Mouse (Mus musculus): ENCODE results near the gene Rtn3. TPM values are rescaled to one million over a fixed set of nuclear protein-coding genes. Genes with fewer than 3 reads are reported as not detected.

Gene Rtn3
- 586 and 610 TPM in 2 replicates for polyA plus RNA-seq (2014; fragmentation: Nextera tagmentation; extraction: Ambion mirVana)

- H3K27me3 ChIP-seq (ENCODE audit: control insufficient read depth, insufficient read depth, low read length): no peaks in the 10 kb centered on the region
- peak; percentile 94 for ATAC-seq (ENCODE audit: low FRiP score, low TSS enrichment)
Measured at GRCm38 (mm10) chr19:7482599-7483511, at the start of gene Rtn3. Gene Rtn3 (minus strand): TSS chr19:7483281.

GRCm38 (mm10) chr19:7531906-7532305 is 48.8 kb upstream of the Rtn3 start:
- H3K9me3 ChIP-seq (ENCODE audit: control insufficient read depth, low read length): no peaks in the 10 kb centered on the region
- H3K9ac ChIP-seq (replicated peaks; ENCODE audit: low read length): no peak overlapping the region
- no peaks in the 10 kb centered on the region for H3K4me1 ChIP-seq (ENCODE audit: control insufficient read depth, insufficient read depth, low read length)
- H3K27ac ChIP-seq (replicated peaks; ENCODE audit: low read depth, low read length): no peak overlapping the region
- no peak overlapping the region for H3K4me2 ChIP-seq (ENCODE audit: low read length)
- 97% methylated on average over 5 of the region's 5 CpGs for WGBS
- peaks cover 38% of the 10 kb centered on the region for H3K36me3 ChIP-seq (ENCODE audit: control insufficient read depth, insufficient read depth, low read length)
- H3K27me3 ChIP-seq (ENCODE audit: control insufficient read depth, insufficient read depth, low read length): no peaks in the 10 kb centered on the region
- ATAC-seq (ENCODE audit: low FRiP score, low TSS enrichment) (no peak), DNase-seq (no peak)
- H3K4me3 ChIP-seq (replicated peaks; ENCODE audit: low read depth, low read length): no peak overlapping the region

More at GRCm38 (mm10) chr19:7482599-7483511, at the start of gene Rtn3:
- Histone ChIP-seq H3K9me3 (ENCODE audit: control insufficient read depth, low read length) (no peaks in the 10 kb centered on the region), H3K9ac (replicated peaks; ENCODE audit: low read length) (peak within 1 kb of the TSS; percentile 99), H3K4me2 (ENCODE audit: low read length) (peak within 1 kb of the TSS; percentile 68), H3K4me1 (ENCODE audit: control insufficient read depth, insufficient read depth, low read length) (peaks cover 27% of the 10 kb centered on the region), H3K36me3 (ENCODE audit: control insufficient read depth, insufficient read depth, low read length) (no peaks in the 10 kb centered on the region), H3K4me3 (replicated peaks; ENCODE audit: low read depth, low read length) (peak within 1 kb of the TSS; percentile 93), H3K27ac (replicated peaks; ENCODE audit: low read depth, low read length) (peak within 1 kb of the TSS; percentile 100)
- DNase-seq: peak; percentile 99
- under 1% methylated on average over 73 of the region's 80 CpGs for WGBS

DNA sequence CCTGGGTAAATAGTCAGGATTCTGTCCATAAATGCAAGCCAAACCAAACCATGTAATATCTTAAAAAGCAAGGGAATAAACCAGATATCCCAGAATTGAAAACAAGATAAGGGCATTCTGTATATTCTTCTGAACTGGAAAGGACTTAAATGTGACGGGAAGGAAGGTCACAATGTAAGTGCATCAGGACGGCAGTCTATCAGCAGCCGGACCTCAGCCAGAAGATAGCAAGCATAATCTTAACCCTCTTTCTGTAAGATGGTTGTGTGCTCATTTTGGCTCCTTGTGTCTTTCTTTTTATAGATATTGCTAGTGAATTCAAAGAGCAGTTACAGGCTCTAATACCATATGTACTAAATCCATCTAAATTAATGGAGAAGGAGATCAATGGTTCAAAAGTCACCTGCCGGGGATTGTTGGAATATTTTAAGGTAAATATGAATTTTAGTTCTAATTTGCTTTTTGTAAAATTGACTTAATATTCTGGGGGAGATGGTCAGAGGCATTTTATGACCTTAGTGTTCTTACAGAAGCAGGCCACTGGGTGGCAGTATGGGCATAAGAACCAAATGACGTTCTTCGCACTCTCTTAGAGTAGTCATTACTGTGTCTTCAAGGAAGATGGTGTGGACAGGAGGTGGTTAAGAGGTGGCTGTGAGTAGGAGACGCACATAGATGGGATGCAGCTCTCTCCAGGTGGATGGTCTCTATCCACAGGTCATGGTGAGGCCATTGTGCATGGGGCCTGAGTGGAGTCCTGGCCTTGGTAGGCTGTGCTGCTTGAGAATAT is 45.8 kb upstream of the Rtn3 start:
- H3K27me3 ChIP-seq (ENCODE audit: control insufficient read depth, insufficient read depth, low read length): no peaks in the 10 kb centered on the region
- H3K9ac ChIP-seq (replicated peaks; ENCODE audit: low read length): no peak overlapping the region
- H3K36me3 ChIP-seq (ENCODE audit: control insufficient read depth, insufficient read depth, low read length): peaks cover 47% of the 10 kb centered on the region
- no peaks in the 10 kb centered on the region for H3K9me3 ChIP-seq (ENCODE audit: control insufficient read depth, low read length)
- no peak overlapping the region for H3K4me3 ChIP-seq (replicated peaks; ENCODE audit: low read depth, low read length)
- H3K4me1 ChIP-seq (ENCODE audit: control insufficient read depth, insufficient read depth, low read length): no peaks in the 10 kb centered on the region
- H3K4me2 ChIP-seq (ENCODE audit: low read length): no peak overlapping the region
- ATAC-seq (ENCODE audit: low FRiP score, low TSS enrichment): peak; percentile 58; the same call in 1 of the 2 replicates
- no peak overlapping the region for H3K27ac ChIP-seq (replicated peaks; ENCODE audit: low read depth, low read length)
- 55% methylated on average over 7 of the region's 7 CpGs for WGBS
- peak; percentile 88 for DNase-seq

GRCm38 (mm10) chr19:7524879-7525278 is 41.8 kb upstream of the Rtn3 start:
- no peak overlapping the region for H3K27ac ChIP-seq (replicated peaks; ENCODE audit: low read depth, low read length)
- peaks cover 2% of the 10 kb centered on the region; the same call in 1 of the 2 replicates for H3K9me3 ChIP-seq (ENCODE audit: control insufficient read depth, low read length)
- no peaks in the 10 kb centered on the region for H3K4me1 ChIP-seq (ENCODE audit: control insufficient read depth, insufficient read depth, low read length)
- 86% methylated on average over 3 of the region's 3 CpGs for WGBS
- no peak for ATAC-seq (ENCODE audit: low FRiP score, low TSS enrichment)
- H3K4me2 ChIP-seq (ENCODE audit: low read length): no peak overlapping the region
- H3K36me3 ChIP-seq (ENCODE audit: control insufficient read depth, insufficient read depth, low read length): peaks cover 51% of the 10 kb centered on the region
- no peak for DNase-seq
- H3K27me3 ChIP-seq (ENCODE audit: control insufficient read depth, insufficient read depth, low read length): no peaks in the 10 kb centered on the region
- H3K9ac ChIP-seq (replicated peaks; ENCODE audit: low read length): no peak overlapping the region
- H3K4me3 ChIP-seq (replicated peaks; ENCODE audit: low read depth, low read length): no peak overlapping the region

DNA sequence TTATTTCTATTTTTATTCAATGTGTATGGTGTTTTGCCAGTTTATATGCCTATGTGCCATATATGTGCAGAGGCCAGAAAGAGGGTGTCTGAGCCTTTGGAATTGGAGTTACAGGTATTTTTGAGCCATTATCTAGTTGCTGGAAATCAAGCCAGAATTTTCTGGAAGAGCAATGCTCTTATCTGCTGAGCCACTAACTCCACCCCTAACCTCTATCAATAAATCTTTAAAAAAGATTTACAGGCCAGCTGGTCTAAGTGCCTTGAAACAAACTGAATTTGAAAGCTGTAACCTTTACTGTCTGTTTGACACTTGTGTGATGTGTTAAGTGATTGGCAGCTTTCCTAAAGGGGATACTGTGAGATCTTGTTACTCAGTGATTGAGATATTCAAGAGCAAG is 40.7 kb upstream of the Rtn3 start:
- Histone ChIP-seq H3K9me3 (ENCODE audit: control insufficient read depth, low read length) (peaks cover 2% of the 10 kb centered on the region; the same call in 1 of the 2 replicates), H3K36me3 (ENCODE audit: control insufficient read depth, insufficient read depth, low read length) (peaks cover 56% of the 10 kb centered on the region), H3K9ac (replicated peaks; ENCODE audit: low read length) (no peak overlapping the region), H3K4me3 (replicated peaks; ENCODE audit: low read depth, low read length) (no peak overlapping the region), H3K27ac (replicated peaks; ENCODE audit: low read depth, low read length) (no peak overlapping the region), H3K4me1 (ENCODE audit: control insufficient read depth, insufficient read depth, low read length) (no peaks in the 10 kb centered on the region), H3K4me2 (ENCODE audit: low read length) (no peak overlapping the region), H3K27me3 (ENCODE audit: control insufficient read depth, insufficient read depth, low read length) (no peaks in the 10 kb centered on the region)
- DNase-seq: no peak
- no peak for ATAC-seq (ENCODE audit: low FRiP score, low TSS enrichment)

DNA sequence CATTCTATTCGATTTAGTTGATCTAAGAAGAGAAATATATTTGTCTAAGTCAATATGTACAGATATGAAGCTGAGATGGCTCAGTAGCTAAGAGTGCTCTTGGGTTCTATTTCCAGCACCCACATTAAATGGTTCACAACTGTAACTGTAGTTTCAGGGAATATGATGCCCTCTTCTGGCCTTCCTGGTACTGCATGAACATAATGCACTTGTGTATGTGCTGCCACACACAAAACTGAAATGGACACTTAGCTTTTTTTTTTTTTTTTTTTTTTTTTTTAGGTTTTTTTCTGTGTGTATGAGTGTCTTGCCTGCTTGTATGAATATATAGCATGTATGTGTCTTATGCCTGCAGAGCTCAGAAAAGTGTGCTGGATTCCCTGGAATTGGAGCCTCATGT is 40.2 kb upstream of the Rtn3 start:
- no peaks in the 10 kb centered on the region for H3K4me1 ChIP-seq (ENCODE audit: control insufficient read depth, insufficient read depth, low read length)
- DNase-seq: peak; percentile 9
- H3K4me2 ChIP-seq (ENCODE audit: low read length): no peak overlapping the region
- H3K27me3 ChIP-seq (ENCODE audit: control insufficient read depth, insufficient read depth, low read length): no peaks in the 10 kb centered on the region
- H3K9me3 ChIP-seq (ENCODE audit: control insufficient read depth, low read length): peaks cover 2% of the 10 kb centered on the region; the same call in 1 of the 2 replicates
- ATAC-seq (ENCODE audit: low FRiP score, low TSS enrichment): no peak
- no peak overlapping the region for H3K9ac ChIP-seq (replicated peaks; ENCODE audit: low read length)
- peaks cover 60% of the 10 kb centered on the region for H3K36me3 ChIP-seq (ENCODE audit: control insufficient read depth, insufficient read depth, low read length)
- no peak overlapping the region for H3K4me3 ChIP-seq (replicated peaks; ENCODE audit: low read depth, low read length)
- no peak overlapping the region for H3K27ac ChIP-seq (replicated peaks; ENCODE audit: low read depth, low read length)
- 98% methylated on average over 1 of the region's 1 CpGs for WGBS

DNA sequence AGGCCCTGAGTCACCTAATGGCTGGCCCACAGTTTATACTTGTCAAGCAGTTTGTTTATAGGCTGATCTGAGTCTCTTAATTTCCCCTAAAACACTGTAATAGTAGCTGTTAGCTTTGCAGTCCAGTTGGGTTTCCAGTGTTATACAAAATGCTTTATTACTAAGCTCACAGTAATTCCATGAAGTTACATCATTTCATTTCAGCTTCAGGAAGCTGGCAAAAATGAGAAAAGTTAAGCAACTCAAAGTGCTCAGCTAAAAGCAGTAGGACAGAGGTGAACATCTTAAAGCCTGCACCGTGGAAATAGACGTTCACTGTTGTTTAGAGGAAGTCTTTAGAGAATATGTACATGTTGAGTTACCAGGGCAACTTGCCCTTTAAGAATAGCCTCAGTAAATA is 39.8 kb upstream of the Rtn3 start:
- Histone ChIP-seq H3K9ac (replicated peaks; ENCODE audit: low read length) (no peak overlapping the region), H3K27me3 (ENCODE audit: control insufficient read depth, insufficient read depth, low read length) (no peaks in the 10 kb centered on the region), H3K4me1 (ENCODE audit: control insufficient read depth, insufficient read depth, low read length) (no peaks in the 10 kb centered on the region), H3K27ac (replicated peaks; ENCODE audit: low read depth, low read length) (no peak overlapping the region), H3K4me3 (replicated peaks; ENCODE audit: low read depth, low read length) (no peak overlapping the region), H3K36me3 (ENCODE audit: control insufficient read depth, insufficient read depth, low read length) (peaks cover 58% of the 10 kb centered on the region), H3K9me3 (ENCODE audit: control insufficient read depth, low read length) (peaks cover 2% of the 10 kb centered on the region; the same call in 1 of the 2 replicates), H3K4me2 (ENCODE audit: low read length) (no peak overlapping the region)
- no peak for DNase-seq
- 98% methylated on average over 2 of the region's 2 CpGs for WGBS
- no peak for ATAC-seq (ENCODE audit: low FRiP score, low TSS enrichment)

DNA sequence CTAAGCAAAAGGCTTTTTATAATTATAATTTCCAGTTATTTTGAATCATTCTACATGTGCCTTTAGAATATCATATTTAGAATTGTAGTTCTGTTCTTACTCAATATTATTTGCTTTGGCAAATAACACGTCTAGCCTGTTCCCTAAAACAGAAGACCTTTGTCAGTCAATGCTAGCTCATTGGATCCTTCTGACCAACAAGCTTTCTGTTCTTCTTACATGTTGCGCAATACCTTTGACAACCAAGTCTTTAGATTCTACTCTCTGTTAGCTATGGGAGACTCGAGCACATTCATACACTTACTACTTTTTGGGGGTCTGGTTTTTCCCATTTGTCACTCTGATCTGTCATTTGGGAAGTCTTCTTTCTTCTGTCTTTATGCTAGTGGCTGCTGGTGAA is 38.5 kb upstream of the Rtn3 start:
- H3K4me3 ChIP-seq (replicated peaks; ENCODE audit: low read depth, low read length): no peak overlapping the region
- peaks cover 65% of the 10 kb centered on the region for H3K36me3 ChIP-seq (ENCODE audit: control insufficient read depth, insufficient read depth, low read length)
- H3K4me1 ChIP-seq (ENCODE audit: control insufficient read depth, insufficient read depth, low read length): no peaks in the 10 kb centered on the region
- no peaks in the 10 kb centered on the region for H3K27me3 ChIP-seq (ENCODE audit: control insufficient read depth, insufficient read depth, low read length)
- peaks cover 2% of the 10 kb centered on the region; the same call in 1 of the 2 replicates for H3K9me3 ChIP-seq (ENCODE audit: control insufficient read depth, low read length)
- no peak overlapping the region for H3K9ac ChIP-seq (replicated peaks; ENCODE audit: low read length)
- no peak overlapping the region for H3K4me2 ChIP-seq (ENCODE audit: low read length)
- no peak overlapping the region for H3K27ac ChIP-seq (replicated peaks; ENCODE audit: low read depth, low read length)
- no peak for ATAC-seq (ENCODE audit: low FRiP score, low TSS enrichment)
- WGBS: 91% methylated on average over 3 of the region's 3 CpGs
- DNase-seq: no peak

Measured in midbrain, embryonic 14.5 days (tissue).